Mouse (Mus musculus): Measurements from ENCODE around the gene Cacna2d1. TPM values are rescaled to one million over a fixed set of nuclear protein-coding genes. Genes with fewer than 3 reads are reported as not detected.

Cacna2d1 gene
- polyA plus RNA-seq, 1 experiment, result 1.00 TPM

DNA sequence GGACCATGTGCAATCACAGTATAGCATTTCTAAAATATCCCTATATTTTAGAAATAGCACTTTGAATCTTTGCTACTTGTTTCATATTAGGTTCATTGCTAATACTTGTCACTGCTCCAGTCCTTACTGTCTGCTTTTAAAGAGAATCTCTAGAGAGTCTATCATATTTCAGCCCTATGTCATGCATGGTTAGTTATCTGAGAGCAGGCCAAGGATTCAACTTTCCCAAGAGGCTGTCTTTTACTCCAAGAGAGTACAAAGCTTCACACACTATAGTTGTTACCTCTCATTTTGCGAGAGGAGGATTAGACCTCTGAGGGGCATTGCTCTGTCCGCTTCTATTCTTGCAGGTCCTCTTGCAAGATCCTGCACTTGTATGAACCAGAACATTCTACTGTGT, 44.7 kb downstream of the Cacna2d1 start:
- Histone ChIP-seq H3K36me3 (ENCODE audit: control insufficient read depth, insufficient read depth, low read length) (no peaks in the 10 kb centered on the region), H3K4me3 (ENCODE audit: control insufficient read depth, insufficient read depth, low read length) (no peak overlapping the region), H3K27me3 (ENCODE audit: control insufficient read depth, insufficient read depth, low read length) (no peaks in the 10 kb centered on the region), H3K4me1 (replicated peaks; ENCODE audit: control insufficient read depth, insufficient read depth, low read length) (no peaks in the 10 kb centered on the region), H3K27ac (ENCODE audit: control insufficient read depth, insufficient read depth, low read length) (no peak overlapping the region)
- 93% methylated on average over 2 of the region's 2 CpGs for WGBS
- no peak for DNase-seq
- TF ChIP-seq CTCF (IDR thresholded peaks at IDR 0.05; ENCODE audit: borderline replicate concordance, control insufficient read depth, extremely low read depth, insufficient read depth, low read length, poor library complexity) (no peak), POLR2A (IDR thresholded peaks at IDR 0.05; ENCODE audit: control insufficient read depth, extremely low read depth, insufficient read depth, low read length, poor library complexity) (no peak)

DNA sequence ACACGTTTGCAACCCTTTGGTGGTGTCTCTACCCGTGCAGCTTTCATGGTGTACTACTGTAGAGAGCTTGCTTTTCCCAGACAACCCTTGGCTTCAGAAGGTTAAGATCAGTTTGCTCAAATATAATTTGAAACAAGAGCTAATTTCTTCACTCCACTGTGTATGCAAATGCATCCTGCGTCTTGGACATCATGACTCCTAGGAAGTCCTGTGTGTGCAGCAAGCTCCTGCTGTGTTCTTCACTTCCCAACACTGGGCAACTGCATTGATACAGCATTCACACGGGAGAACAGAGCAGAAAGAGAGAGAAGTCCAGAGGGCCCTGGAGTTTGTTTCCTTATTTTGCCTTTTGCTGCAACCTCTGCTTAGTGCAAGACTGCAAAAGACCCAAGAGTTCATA, 48.1 kb downstream of the Cacna2d1 start:
- Histone ChIP-seq H3K4me1 (replicated peaks; ENCODE audit: control insufficient read depth, insufficient read depth, low read length) (no peaks in the 10 kb centered on the region), H3K4me3 (ENCODE audit: control insufficient read depth, insufficient read depth, low read length) (no peak overlapping the region), H3K36me3 (ENCODE audit: control insufficient read depth, insufficient read depth, low read length) (no peaks in the 10 kb centered on the region), H3K27me3 (ENCODE audit: control insufficient read depth, insufficient read depth, low read length) (no peaks in the 10 kb centered on the region), H3K27ac (ENCODE audit: control insufficient read depth, insufficient read depth, low read length) (no peak overlapping the region)
- DNase-seq, result no peak
- TF ChIP-seq CTCF (IDR thresholded peaks at IDR 0.05; ENCODE audit: borderline replicate concordance, control insufficient read depth, extremely low read depth, insufficient read depth, low read length, poor library complexity) (no peak), POLR2A (IDR thresholded peaks at IDR 0.05; ENCODE audit: control insufficient read depth, extremely low read depth, insufficient read depth, low read length, poor library complexity) (no peak)
- WGBS, result 75% methylated on average over 4 of the region's 4 CpGs

DNA sequence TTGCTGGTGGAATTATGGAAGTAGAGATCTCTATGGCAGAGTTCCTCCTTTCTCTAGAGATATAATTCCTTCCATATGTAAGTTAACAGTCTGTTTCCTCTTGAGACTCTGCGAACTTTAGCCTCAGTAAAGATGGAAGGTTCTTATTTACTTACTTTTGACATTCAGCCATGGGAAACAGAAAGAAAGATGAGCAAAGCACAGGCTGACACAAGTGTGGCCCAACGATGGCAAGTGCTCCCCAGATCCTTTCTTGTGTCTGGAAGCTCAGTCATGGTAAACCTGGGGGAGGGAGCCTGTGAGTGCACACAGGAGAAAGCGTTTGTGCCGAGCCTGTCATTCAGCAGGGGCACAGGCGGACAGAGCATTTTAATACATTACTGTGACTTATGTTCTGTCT, 48.9 kb downstream of the Cacna2d1 start:
- Histone ChIP-seq H3K36me3 (ENCODE audit: control insufficient read depth, insufficient read depth, low read length) (no peaks in the 10 kb centered on the region), H3K4me3 (ENCODE audit: control insufficient read depth, insufficient read depth, low read length) (no peak overlapping the region), H3K4me1 (replicated peaks; ENCODE audit: control insufficient read depth, insufficient read depth, low read length) (no peaks in the 10 kb centered on the region), H3K27ac (ENCODE audit: control insufficient read depth, insufficient read depth, low read length) (no peak overlapping the region), H3K27me3 (ENCODE audit: control insufficient read depth, insufficient read depth, low read length) (no peaks in the 10 kb centered on the region)
- DNase-seq, result no peak
- TF ChIP-seq CTCF (IDR thresholded peaks at IDR 0.05; ENCODE audit: borderline replicate concordance, control insufficient read depth, extremely low read depth, insufficient read depth, low read length, poor library complexity) (no peak), POLR2A (IDR thresholded peaks at IDR 0.05; ENCODE audit: control insufficient read depth, extremely low read depth, insufficient read depth, low read length, poor library complexity) (no peak)
- 64% methylated on average over 5 of the region's 5 CpGs for WGBS

DNA sequence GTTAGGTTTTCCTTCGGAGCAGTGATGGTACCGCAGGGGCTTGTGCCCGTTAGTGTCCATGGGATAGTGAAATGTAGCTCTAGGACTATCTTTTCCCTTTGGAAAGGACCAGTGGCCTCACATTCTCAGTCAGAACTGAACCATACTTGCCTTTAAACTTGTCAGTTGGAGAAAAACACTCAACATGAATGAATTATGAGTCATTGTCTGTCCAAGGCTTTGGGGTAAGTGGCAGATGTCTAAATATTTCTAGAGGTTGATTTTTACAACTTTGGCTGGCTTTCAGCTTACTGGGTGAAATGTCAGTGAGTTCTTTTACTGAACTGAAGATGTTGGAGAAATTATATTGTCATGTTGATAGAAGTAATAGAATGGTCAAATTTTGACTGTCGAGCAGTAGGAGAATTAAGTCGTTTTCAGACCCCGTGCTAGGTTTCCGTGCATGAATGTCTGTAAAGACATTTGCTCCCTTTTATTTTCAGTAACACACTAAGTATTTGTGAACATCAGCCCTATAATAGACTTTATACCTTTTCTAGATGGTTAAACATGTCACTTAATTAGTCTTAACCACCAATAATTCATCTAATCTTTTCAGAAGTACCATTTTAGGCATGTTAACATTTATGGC, 50.9 kb downstream of the Cacna2d1 start:
- 96% methylated on average over 7 of the region's 7 CpGs for WGBS
- Histone ChIP-seq H3K36me3 (ENCODE audit: control insufficient read depth, insufficient read depth, low read length) (no peaks in the 10 kb centered on the region), H3K4me3 (ENCODE audit: control insufficient read depth, insufficient read depth, low read length) (no peak overlapping the region), H3K4me1 (replicated peaks; ENCODE audit: control insufficient read depth, insufficient read depth, low read length) (no peaks in the 10 kb centered on the region), H3K27ac (ENCODE audit: control insufficient read depth, insufficient read depth, low read length) (no peak overlapping the region), H3K27me3 (ENCODE audit: control insufficient read depth, insufficient read depth, low read length) (no peaks in the 10 kb centered on the region)
- TF ChIP-seq POLR2A (IDR thresholded peaks at IDR 0.05; ENCODE audit: control insufficient read depth, extremely low read depth, insufficient read depth, low read length, poor library complexity) (no peak), CTCF (IDR thresholded peaks at IDR 0.05; ENCODE audit: borderline replicate concordance, control insufficient read depth, extremely low read depth, insufficient read depth, low read length, poor library complexity) (no peak)
- no peak for DNase-seq

DNA sequence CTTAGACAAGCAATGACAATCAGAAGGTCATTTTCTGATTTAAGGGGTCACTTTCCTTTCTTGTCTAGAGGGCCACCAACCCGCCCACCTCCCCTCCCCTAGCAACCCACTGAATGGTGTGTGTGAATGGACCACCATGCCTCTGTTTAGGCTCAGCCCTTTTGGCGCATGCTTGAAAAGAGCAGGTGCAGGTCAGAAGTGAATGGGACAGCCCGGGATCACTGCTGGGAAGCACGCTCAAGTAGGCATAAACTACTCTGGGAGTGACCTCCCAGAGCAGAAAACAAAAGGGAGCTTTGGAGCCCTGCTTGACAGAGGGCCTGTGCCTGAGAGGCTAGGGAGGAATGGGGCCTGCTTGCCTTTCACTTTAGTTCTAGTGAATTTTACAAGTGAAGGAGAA, 51.4 kb downstream of the Cacna2d1 start:
- Histone ChIP-seq H3K4me1 (replicated peaks; ENCODE audit: control insufficient read depth, insufficient read depth, low read length) (no peaks in the 10 kb centered on the region), H3K27me3 (ENCODE audit: control insufficient read depth, insufficient read depth, low read length) (no peaks in the 10 kb centered on the region), H3K4me3 (ENCODE audit: control insufficient read depth, insufficient read depth, low read length) (no peak overlapping the region), H3K27ac (ENCODE audit: control insufficient read depth, insufficient read depth, low read length) (no peak overlapping the region), H3K36me3 (ENCODE audit: control insufficient read depth, insufficient read depth, low read length) (no peaks in the 10 kb centered on the region)
- TF ChIP-seq CTCF (IDR thresholded peaks at IDR 0.05; ENCODE audit: borderline replicate concordance, control insufficient read depth, extremely low read depth, insufficient read depth, low read length, poor library complexity), result no peak
- TF ChIP-seq POLR2A (IDR thresholded peaks at IDR 0.05; ENCODE audit: control insufficient read depth, extremely low read depth, insufficient read depth, low read length, poor library complexity), result no peak
- no peak for DNase-seq
- WGBS, result 78% methylated on average over 4 of the region's 4 CpGs

- Histone ChIP-seq H3K4me1 (replicated peaks; ENCODE audit: control insufficient read depth, insufficient read depth, low read length) (no peaks in the 10 kb centered on the region), H3K4me3 (ENCODE audit: control insufficient read depth, insufficient read depth, low read length) (no peak overlapping the region), H3K27ac (ENCODE audit: control insufficient read depth, insufficient read depth, low read length) (no peak overlapping the region), H3K36me3 (ENCODE audit: control insufficient read depth, insufficient read depth, low read length) (no peaks in the 10 kb centered on the region), H3K27me3 (ENCODE audit: control insufficient read depth, insufficient read depth, low read length) (no peaks in the 10 kb centered on the region)
- no peak for DNase-seq
- TF ChIP-seq CTCF (IDR thresholded peaks at IDR 0.05; ENCODE audit: borderline replicate concordance, control insufficient read depth, extremely low read depth, insufficient read depth, low read length, poor library complexity) (no peak), POLR2A (IDR thresholded peaks at IDR 0.05; ENCODE audit: control insufficient read depth, extremely low read depth, insufficient read depth, low read length, poor library complexity) (no peak)
- 93% methylated on average over 12 of the region's 12 CpGs for WGBS
Measured at GRCm38 (mm10) chr5:15991428-15992139, 57.1 kb downstream of the Cacna2d1 start.

Data from thymus, adult 2 months (tissue).